Mouse (Mus musculus) lung, postnatal 25 days (tissue): ENCODE data around the gene Gm28729.
"Not testable (repeated sequence)": the region's sequence is repeated elsewhere in the genome, so short reads cannot be mapped to it uniquely, and the experiment has no call there.

ENCODE experiments used
- DNase-seq: peaks from one replicate; pipeline ENCODE4 v3.0.0; 2022; ENCODE audit warnings: low spot score

Gm28729 gene

GRCm38 (mm10) chr9:96521574-96521973 lies 3.5 kb downstream of the Gm28729 start:
- DNase-seq: not testable (repeated sequence)

GRCm38 (mm10) chr9:96517429-96517828 lies 7.6 kb downstream of the Gm28729 start:
- DNase-seq: no peak

- DNase-seq: no peak
Measured at GRCm38 (mm10) chr9:96516806-96517205, 8.3 kb downstream of the Gm28729 start.

- no peak for DNase-seq
Measured at GRCm38 (mm10) chr9:96515737-96516136, 9.3 kb downstream of the Gm28729 start.

GRCm38 (mm10) chr9:96514278-96514677 lies 10.8 kb downstream of the Gm28729 start:
- no peak for DNase-seq

- DNase-seq: no peak
Measured at GRCm38 (mm10) chr9:96506011-96506498, 19.0 kb downstream of the Gm28729 start.

GRCm38 (mm10) chr9:96505156-96505555 lies 19.9 kb downstream of the Gm28729 start:
- DNase-seq: no peak

GRCm38 (mm10) chr9:96504116-96504895 lies 20.8 kb downstream of the Gm28729 start:
- no peak for DNase-seq

- no peak for DNase-seq
Measured at GRCm38 (mm10) chr9:96502856-96503610, 22.0 kb downstream of the Gm28729 start.

- DNase-seq: no peak
Measured at GRCm38 (mm10) chr9:96501217-96501616, 23.8 kb downstream of the Gm28729 start.

- no peak for DNase-seq
Measured at GRCm38 (mm10) chr9:96493212-96493611, 31.9 kb downstream of the Gm28729 start.

GRCm38 (mm10) chr9:96491810-96492209 lies 33.3 kb downstream of the Gm28729 start:
- no peak for DNase-seq

- not testable (repeated sequence) for DNase-seq
Measured at GRCm38 (mm10) chr9:96487869-96488268, 37.2 kb downstream of the Gm28729 start.

GRCm38 (mm10) chr9:96483648-96484047 lies 41.4 kb downstream of the Gm28729 start:
- DNase-seq: no peak

- DNase-seq: no peak
Measured at GRCm38 (mm10) chr9:96483028-96483427, 42.0 kb downstream of the Gm28729 start.

GRCm38 (mm10) chr9:96478071-96478888 lies 46.8 kb downstream of the Gm28729 start, which contains the start of gene Rnf7:
Gene Rnf7, minus strand, starts transcription at chr9:96478675.
- DNase-seq: peak; percentile 99

GRCm38 (mm10) chr9:96472356-96472755 lies 52.7 kb downstream of the Gm28729 start:
- DNase-seq: no peak

GRCm38 (mm10) chr9:96471681-96472080 lies 53.4 kb downstream of the Gm28729 start:
- not testable (repeated sequence) for DNase-seq

- no peak for DNase-seq
Measured at GRCm38 (mm10) chr9:96470266-96470974, 54.6 kb downstream of the Gm28729 start.

- DNase-seq: no peak
Measured at GRCm38 (mm10) chr9:96469556-96470265, 55.4 kb downstream of the Gm28729 start.

- DNase-seq: no peak
Measured at GRCm38 (mm10) chr9:96463708-96464107, 61.4 kb downstream of the Gm28729 start.
